Mouse (Mus musculus): ENCODE results near the gene 2310030G06Rik. TPM values are rescaled to one million over a fixed set of nuclear protein-coding genes. Genes with fewer than 3 reads are reported as not detected.

The 2310030G06Rik gene
- polyA plus RNA-seq, 1 experiment from 2014 or later, result 4.5 TPM

DNA sequence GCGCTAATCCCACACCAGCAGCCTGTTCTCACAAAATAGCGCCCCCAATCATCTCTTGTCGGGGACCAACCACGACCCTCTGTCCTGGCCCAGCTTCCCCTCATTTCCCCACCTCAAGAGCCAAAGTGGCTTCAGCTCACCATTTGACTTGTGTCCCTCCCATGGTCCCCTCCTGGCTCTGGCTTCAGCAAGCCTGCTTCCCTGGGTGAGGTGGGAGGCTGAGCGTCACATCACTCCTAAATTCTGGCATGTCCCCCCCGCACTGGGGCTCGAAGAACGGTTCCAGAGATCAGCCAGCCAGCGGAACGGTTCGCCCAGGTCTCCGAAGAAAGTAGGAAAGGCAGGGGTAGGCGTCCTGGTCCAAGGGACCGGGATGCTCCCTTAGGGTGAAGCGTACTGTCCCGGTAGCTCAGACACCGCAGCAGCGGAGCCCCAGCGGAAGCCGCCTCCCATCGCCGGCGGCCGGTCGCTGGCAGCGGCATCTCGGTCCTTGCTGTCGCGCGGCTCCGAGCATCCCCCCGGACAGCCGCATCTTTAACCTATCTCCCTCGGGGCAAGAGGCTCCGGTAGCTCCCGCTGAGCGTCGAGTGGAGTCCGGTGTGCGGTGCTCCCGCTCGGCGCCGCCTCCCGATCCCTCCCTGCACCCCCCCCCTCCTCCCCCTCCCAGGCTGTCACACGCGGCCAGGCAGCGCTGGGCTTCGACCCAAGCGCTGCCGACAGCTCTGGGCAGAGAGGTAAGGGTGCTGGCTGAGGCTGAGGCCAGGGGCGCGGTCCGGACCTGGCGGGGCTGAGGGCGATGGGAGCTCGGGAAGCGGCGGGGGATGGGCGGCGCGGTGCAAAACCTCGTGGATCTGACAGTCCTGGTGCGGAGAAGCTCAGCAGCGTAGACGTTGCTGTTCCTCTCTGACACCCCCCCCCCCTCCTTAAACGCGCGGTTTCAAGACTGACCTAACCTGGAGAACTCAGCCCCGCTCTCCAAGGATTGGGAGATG lies 47.6 kb downstream of the 2310030G06Rik start:
- Histone ChIP-seq H3K9ac (ENCODE audit: low read depth, low read length) (peak overlapping the region; percentile 37), H3K4me1 (replicated peaks; ENCODE audit: control insufficient read depth, insufficient read depth, low read length) (peaks cover 19% of the 10 kb centered on the region), H3K4me3 (ENCODE audit: low read depth, low read length) (peak overlapping the region; percentile 58), H3K36me3 (ENCODE audit: control insufficient read depth, insufficient read depth, low read length) (no peaks in the 10 kb centered on the region; the same call in 1 of the 2 replicates), H3K9me3 (ENCODE audit: control insufficient read depth, low read length) (no peaks in the 10 kb centered on the region), H3K27ac (ENCODE audit: low read depth, low read length) (no peak overlapping the region), H3K27me3 (replicated peaks; ENCODE audit: control insufficient read depth, insufficient read depth, low read length) (peaks cover 41% of the 10 kb centered on the region), H3K4me2 (peak overlapping the region; percentile 97)
- WGBS, result under 1% methylated on average over 68 of the region's 70 CpGs
- DNase-seq (ENCODE audit: low spot score) (peak; percentile 62), ATAC-seq (replicated peaks; ENCODE audit: low FRiP score) (no peak)

DNA sequence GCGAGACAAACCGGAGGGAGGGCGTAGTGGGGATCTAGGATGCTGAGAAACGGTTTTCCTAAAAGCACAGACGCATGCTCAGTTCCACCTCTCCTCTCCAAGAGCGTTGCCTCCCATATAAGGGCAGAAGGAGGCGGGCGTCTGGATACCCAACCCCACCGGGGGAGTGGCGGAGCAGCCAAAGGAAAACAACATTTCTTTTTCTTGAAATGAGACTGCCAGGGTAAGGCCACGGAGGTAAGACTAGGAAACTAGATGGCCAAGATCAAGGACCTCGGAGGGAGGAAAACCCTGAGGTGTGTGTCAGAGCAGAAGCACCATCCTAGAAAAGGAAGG lies 48.7 kb downstream of the 2310030G06Rik start:
- no peak overlapping the region for H3K9ac ChIP-seq (ENCODE audit: low read depth, low read length)
- ATAC-seq (replicated peaks; ENCODE audit: low FRiP score), result no peak
- peak; percentile 38 for DNase-seq (ENCODE audit: low spot score)

DNA sequence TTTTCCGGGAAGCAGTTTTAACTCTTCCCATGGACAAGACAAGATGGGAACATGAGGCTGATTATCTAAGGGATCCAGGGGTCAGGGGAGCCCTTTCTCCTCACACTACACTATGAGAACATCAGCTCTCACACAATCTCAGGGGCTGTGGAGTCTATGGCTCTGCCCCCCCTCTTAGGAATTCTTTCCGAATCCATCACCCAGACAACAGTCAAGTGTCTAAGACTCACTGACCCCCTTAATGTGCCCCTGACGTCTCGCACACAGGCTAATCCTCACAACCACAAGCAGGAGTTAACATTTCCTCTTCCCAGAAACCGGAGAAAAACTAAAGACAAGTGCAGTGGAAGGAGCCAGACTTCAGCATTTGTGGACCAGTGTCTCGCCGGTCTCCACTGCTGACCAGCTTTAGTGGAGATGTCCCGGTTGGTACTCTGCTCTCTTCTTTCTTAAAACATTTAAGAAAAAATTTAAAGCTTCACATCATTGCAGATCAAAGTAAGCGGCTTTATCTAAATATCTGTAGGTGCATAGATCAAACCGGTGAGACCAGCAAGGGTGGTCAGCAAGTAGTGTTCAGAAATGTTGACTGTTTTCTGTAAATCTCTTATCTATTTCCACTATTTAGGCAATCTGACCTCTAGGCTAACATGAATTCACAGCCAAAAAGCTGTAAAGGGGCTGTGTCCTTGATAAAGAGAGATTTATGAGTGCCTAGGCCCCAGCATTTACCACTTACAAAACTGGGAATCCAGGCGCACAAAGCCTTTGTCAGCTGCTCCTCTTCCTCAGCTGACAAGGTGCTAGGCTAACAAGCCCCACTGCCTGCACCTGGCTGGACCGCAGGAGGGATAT lies 49.3 kb downstream of the 2310030G06Rik start:
- Histone ChIP-seq H3K4me1 (replicated peaks; ENCODE audit: control insufficient read depth, insufficient read depth, low read length) (peaks cover 19% of the 10 kb centered on the region), H3K4me2 (peak overlapping the region; percentile 97), H3K27me3 (replicated peaks; ENCODE audit: control insufficient read depth, insufficient read depth, low read length) (peaks cover 41% of the 10 kb centered on the region), H3K4me3 (ENCODE audit: low read depth, low read length) (peak overlapping the region; percentile 21; the same call in 1 of the 2 replicates), H3K36me3 (ENCODE audit: control insufficient read depth, insufficient read depth, low read length) (no peaks in the 10 kb centered on the region; the same call in 1 of the 2 replicates), H3K9ac (ENCODE audit: low read depth, low read length) (no peak overlapping the region), H3K27ac (ENCODE audit: low read depth, low read length) (no peak overlapping the region), H3K9me3 (ENCODE audit: control insufficient read depth, low read length) (no peaks in the 10 kb centered on the region)
- 60% methylated on average over 12 of the region's 12 CpGs for WGBS
- DNase-seq (ENCODE audit: low spot score) (no peak), ATAC-seq (replicated peaks; ENCODE audit: low FRiP score) (no peak)

More for the DNA sequence above, 48.7 kb downstream of the 2310030G06Rik start:
- H3K4me2 ChIP-seq, result peak overlapping the region; percentile 97
- no peaks in the 10 kb centered on the region; the same call in 1 of the 2 replicates for H3K36me3 ChIP-seq (ENCODE audit: control insufficient read depth, insufficient read depth, low read length)
- peaks cover 19% of the 10 kb centered on the region for H3K4me1 ChIP-seq (replicated peaks; ENCODE audit: control insufficient read depth, insufficient read depth, low read length)
- peaks cover 41% of the 10 kb centered on the region for H3K27me3 ChIP-seq (replicated peaks; ENCODE audit: control insufficient read depth, insufficient read depth, low read length)
- H3K9me3 ChIP-seq (ENCODE audit: control insufficient read depth, low read length), result no peaks in the 10 kb centered on the region
- WGBS, result 5% methylated on average over 12 of the region's 12 CpGs
- H3K27ac ChIP-seq (ENCODE audit: low read depth, low read length), result no peak overlapping the region
- H3K4me3 ChIP-seq (ENCODE audit: low read depth, low read length), result peak overlapping the region; percentile 21; the same call in 1 of the 2 replicates

DNA sequence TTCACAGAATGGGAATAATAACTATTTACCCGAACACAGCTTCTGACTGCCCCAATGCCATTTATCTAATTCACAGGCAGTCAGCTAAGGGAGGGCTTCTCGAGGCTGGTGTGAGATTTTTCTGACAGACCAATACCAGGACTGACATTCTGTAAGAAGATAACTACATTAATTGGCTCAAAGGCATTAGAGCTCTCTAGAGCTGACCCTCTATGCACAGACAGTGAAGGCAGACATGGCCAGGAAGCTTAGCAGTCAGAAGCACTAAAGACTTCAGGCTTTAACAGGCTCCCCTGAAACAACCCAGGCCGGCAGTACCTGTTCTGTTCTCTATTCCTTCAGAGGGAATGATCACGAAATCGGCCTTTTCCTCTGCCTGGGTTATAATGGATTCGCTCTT lies 51.2 kb downstream of the 2310030G06Rik start:
- Histone ChIP-seq H3K4me3 (ENCODE audit: low read depth, low read length) (no peak overlapping the region), H3K27ac (ENCODE audit: low read depth, low read length) (no peak overlapping the region), H3K9me3 (ENCODE audit: control insufficient read depth, low read length) (no peaks in the 10 kb centered on the region), H3K9ac (ENCODE audit: low read depth, low read length) (no peak overlapping the region), H3K36me3 (ENCODE audit: control insufficient read depth, insufficient read depth, low read length) (no peaks in the 10 kb centered on the region), H3K4me2 (no peak overlapping the region), H3K27me3 (replicated peaks; ENCODE audit: control insufficient read depth, insufficient read depth, low read length) (peaks cover 27% of the 10 kb centered on the region), H3K4me1 (replicated peaks; ENCODE audit: control insufficient read depth, insufficient read depth, low read length) (peaks cover 14% of the 10 kb centered on the region)
- 74% methylated on average over 6 of the region's 6 CpGs for WGBS
- ATAC-seq (replicated peaks; ENCODE audit: low FRiP score) (no peak), DNase-seq (ENCODE audit: low spot score) (no peak)

DNA sequence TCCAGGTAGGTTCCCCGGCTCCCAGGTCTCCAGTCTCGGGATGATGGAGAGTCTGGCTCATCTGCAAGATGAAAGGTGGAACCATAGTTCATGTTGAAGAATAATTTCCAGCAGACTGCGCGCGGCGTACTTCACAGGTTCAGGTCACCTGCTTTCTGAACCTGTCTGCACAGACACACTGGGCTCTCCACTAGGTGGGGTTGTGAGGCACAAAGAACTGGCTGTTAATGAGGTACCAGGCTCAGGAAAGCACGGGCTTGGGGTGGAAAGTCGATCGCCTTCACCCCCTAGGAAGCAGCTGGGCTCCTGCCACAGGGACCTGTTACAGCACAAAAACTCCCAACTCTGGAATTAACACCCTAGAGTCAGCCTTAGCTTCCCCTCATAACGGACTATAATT lies 52.7 kb downstream of the 2310030G06Rik start:
- 17% methylated on average over 10 of the region's 10 CpGs for WGBS
- peak; percentile 54 for DNase-seq (ENCODE audit: low spot score)

DNA sequence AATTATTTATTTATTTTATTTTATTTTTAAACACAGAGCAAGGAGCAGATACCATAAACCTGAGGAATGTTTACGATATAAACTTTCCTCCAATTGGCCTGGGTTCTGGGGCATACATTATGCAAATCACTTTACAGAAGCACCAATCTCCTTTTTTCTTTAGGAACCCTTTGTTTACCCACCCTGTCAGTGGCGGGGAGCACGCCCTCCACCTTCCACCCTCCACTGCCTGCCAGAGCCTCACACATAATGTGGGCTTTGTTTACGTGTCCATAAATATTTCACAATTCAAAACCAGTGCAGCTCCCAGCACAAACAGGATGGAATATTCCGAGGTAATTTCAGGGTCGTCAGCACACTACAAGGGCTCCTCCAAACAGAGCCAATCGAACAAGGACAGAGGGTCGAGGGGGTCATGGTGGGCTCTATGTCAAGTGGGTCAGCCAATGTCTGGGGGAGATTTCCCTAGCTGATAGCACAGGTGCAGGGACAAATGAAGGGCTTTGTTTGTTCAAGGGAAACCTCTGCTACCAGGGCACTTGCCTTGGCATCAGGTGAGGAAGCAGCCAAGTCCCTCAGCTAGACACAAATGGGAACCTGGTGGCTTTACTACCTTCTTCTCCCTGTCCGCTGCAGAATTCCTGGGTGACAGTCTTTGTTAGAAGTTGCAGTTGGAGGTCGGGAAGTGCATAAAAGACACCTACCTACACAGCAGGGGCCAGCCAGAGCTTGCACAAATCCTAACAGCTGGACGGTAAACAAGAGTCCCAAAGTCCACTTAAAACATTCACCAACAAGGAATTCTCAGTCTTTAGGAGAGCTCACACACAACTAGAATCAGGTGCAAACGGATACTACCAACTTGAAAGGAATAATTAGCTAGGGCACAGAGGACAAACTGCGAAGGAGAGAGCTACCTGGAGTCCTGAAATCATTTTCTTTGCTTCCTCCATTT lies 53.4 kb downstream of the 2310030G06Rik start:
- ATAC-seq (replicated peaks; ENCODE audit: low FRiP score) (peak; percentile 34; the same call in 1 of the 2 replicates), DNase-seq (ENCODE audit: low spot score) (no peak)
- 24% methylated on average over 13 of the region's 13 CpGs for WGBS
- H3K27me3 ChIP-seq (replicated peaks; ENCODE audit: control insufficient read depth, insufficient read depth, low read length), result peaks cover 6% of the 10 kb centered on the region
- H3K36me3 ChIP-seq (ENCODE audit: control insufficient read depth, insufficient read depth, low read length), result no peaks in the 10 kb centered on the region
- no peak overlapping the region; the same call in 1 of the 2 replicates for H3K4me3 ChIP-seq (ENCODE audit: low read depth, low read length)
- peak overlapping the region; percentile 41 for H3K4me2 ChIP-seq
- no peak overlapping the region for H3K27ac ChIP-seq (ENCODE audit: low read depth, low read length)
- H3K4me1 ChIP-seq (replicated peaks; ENCODE audit: control insufficient read depth, insufficient read depth, low read length), result 0 out of 2 replicates have a peak, but pooled peaks cover 5% of the 10 kb centered on the region
- no peak overlapping the region for H3K9ac ChIP-seq (ENCODE audit: low read depth, low read length)
- H3K9me3 ChIP-seq (ENCODE audit: control insufficient read depth, low read length), result no peaks in the 10 kb centered on the region

More for the DNA sequence above, 52.7 kb downstream of the 2310030G06Rik start:
- H3K4me2 ChIP-seq, result peak overlapping the region; percentile 41
- H3K27me3 ChIP-seq (replicated peaks; ENCODE audit: control insufficient read depth, insufficient read depth, low read length), result peaks cover 12% of the 10 kb centered on the region
- H3K27ac ChIP-seq (ENCODE audit: low read depth, low read length), result no peak overlapping the region
- H3K9me3 ChIP-seq (ENCODE audit: control insufficient read depth, low read length), result no peaks in the 10 kb centered on the region
- H3K36me3 ChIP-seq (ENCODE audit: control insufficient read depth, insufficient read depth, low read length), result no peaks in the 10 kb centered on the region
- H3K4me1 ChIP-seq (replicated peaks; ENCODE audit: control insufficient read depth, insufficient read depth, low read length), result peaks cover 8% of the 10 kb centered on the region; the same call in 1 of the 2 replicates
- H3K9ac ChIP-seq (ENCODE audit: low read depth, low read length), result no peak overlapping the region
- 0 out of 2 replicates have a peak, but pooled peaks have one; percentile 34 for ATAC-seq (replicated peaks; ENCODE audit: low FRiP score)
- H3K4me3 ChIP-seq (ENCODE audit: low read depth, low read length), result no peak overlapping the region
